Mouse (Mus musculus) heart, postnatal 0 days (tissue): ENCODE results near the gene Dnm3.

ENCODE experiments used
- CTCF ChIP-seq: IDR thresholded peaks from 2 replicates; pipeline ENCODE4 v1.5.1; 2016; ENCODE audit warnings: antibody characterized with exemption, control low read depth, low read depth
- EP300 ChIP-seq: IDR thresholded peaks from 2 replicates; pipeline ENCODE4 v1.6.1; 2016; ENCODE audit warnings: antibody characterized with exemption, low read depth

- TF ChIP-seq CTCF (no peak), EP300 (no peak)
These were observed 67.4 kb downstream of the Dnm3 start for GRCm38 (mm10) chr1:162410207-162410965.
